Mouse (Mus musculus) brain, embryonic 14.5 days (tissue): ENCODE data around the gene Gm17267. TPM values are rescaled to one million over a fixed set of nuclear protein-coding genes. Genes with fewer than 3 reads are reported as not detected.
"Not testable (repeated sequence)": the region's sequence is repeated elsewhere in the genome, so short reads cannot be mapped to it uniquely, and the experiment has no call there.

Experiments
- DNase-seq: peaks from one replicate; pipeline ENCODE4 v3.0.0-alpha.2; 2011; ENCODE audit warnings: low read depth
- polyA plus RNA-seq: library from polyadenylated mRNA; depleted of rRNA; stranded (reverse); fragments of >200 nt; gene quantifications from 2 replicates; pipeline ENCODE4 v1.2.3, GENCODE M21; 2012; rRNA removed

Gm17267 gene
- polyA plus RNA-seq = not detected in 2 replicates

DNA sequence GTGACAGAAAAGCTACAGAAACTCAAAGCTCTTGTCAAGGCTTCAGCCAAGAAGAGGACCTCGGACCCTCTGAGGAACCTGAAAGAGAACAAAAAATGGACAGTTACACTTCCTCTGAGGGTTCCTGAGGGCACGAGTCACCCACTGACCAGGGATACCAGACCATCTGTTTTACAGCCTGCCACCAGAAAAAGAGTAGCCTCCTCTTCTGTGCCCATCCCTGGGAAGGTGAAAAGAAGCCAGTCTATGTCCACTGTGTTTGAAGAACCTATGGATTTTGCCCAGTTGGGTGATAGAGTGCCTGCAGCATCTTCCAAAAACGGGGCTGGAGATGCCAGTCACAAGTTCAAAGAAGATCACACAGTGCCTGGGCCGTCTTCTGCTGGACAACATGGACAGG lies at the start of gene Gm17267:
Gm17267 (plus strand) TSS at position 301 of the 400 bp plus-strand sequence.
- not testable (repeated sequence) for DNase-seq
